Mouse (Mus musculus) small intestine, adult 2 months (tissue): ENCODE data around the gene Trmt44.

ENCODE experiments used
- CTCF ChIP-seq: fragments of 200-500 bp; IDR thresholded peaks from 2 replicates; pipeline ENCODE4 v1.5.1; 2012; ENCODE audit warnings: low read depth, mild to moderate bottlenecking, control low read depth, inconsistent platforms, low read length, moderate library complexity, mixed read lengths; ENCODE audit not compliant: insufficient replicate concordance, insufficient read length; ENCODE audit errors: extremely low read depth
- POLR2A ChIP-seq: fragments of 200-500 bp; IDR thresholded peaks from 2 replicates; pipeline ENCODE4 v1.6.1; 2012; ENCODE audit warnings: low read depth, mild to moderate bottlenecking, control low read depth, inconsistent platforms, low read length, moderate library complexity

DNA sequence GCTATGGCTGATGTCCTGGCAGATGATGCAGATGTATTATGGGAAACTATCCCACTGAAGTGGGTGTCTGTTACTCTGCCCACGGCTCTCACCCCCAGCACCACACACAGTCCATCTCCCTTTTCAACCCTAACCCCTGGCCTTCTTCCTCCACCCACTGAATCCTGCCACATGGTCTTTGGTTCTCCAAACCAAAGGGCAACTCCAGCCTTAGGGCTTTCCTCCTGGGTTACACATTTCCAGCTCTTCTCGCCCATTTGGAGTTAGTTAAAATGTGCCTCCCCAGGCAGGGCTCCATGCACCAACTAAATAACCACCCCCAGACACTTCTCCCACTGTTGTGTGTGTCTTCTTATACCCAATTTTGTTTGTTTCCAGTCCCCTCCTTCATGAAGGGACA is 3.5 kb upstream of the Trmt44 start:
- TF ChIP-seq POLR2A (no peak), CTCF (no peak)
